Mouse (Mus musculus): ENCODE results near the gene Gpc5. TPM values are rescaled to one million over a fixed set of nuclear protein-coding genes. Genes with fewer than 3 reads are reported as not detected.

Gene Gpc5
- polyA plus RNA-seq, 1 experiment = 0.15 TPM

DNA sequence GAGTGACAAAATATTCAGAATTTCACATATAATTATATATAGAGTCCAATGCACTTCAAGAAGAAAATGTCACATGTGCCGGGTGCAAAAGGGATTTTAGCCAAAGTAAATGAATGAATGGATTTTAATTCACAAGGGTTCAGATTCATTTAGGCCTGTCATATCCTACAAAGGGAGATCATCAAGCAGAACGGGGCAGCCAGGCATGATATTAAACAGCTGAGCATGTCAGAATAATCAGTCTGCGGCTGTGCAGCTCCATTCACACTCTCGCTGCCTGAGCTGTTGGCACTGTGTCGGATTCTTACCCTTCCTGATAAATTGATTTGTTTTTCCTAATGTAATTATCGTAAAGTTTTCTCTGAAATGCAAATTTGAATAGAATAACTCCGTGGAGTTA, 524.8 kb downstream of the Gpc5 start:
- no peak for TF ChIP-seq CTCF (IDR thresholded peaks at IDR 0.05; ENCODE audit: control insufficient read depth, insufficient read depth, insufficient replicate concordance, low read depth, low read length)
- TF ChIP-seq POLR2A (IDR thresholded peaks at IDR 0.05; ENCODE audit: control insufficient read depth, low read depth, low read length) = no peak
- Histone ChIP-seq H3K27ac (ENCODE audit: control insufficient read depth, insufficient read depth, low read depth, low read length) (no peak overlapping the region), H3K36me3 (ENCODE audit: control insufficient read depth, insufficient read depth, low read length) (no peaks in the 10 kb centered on the region)

DNA sequence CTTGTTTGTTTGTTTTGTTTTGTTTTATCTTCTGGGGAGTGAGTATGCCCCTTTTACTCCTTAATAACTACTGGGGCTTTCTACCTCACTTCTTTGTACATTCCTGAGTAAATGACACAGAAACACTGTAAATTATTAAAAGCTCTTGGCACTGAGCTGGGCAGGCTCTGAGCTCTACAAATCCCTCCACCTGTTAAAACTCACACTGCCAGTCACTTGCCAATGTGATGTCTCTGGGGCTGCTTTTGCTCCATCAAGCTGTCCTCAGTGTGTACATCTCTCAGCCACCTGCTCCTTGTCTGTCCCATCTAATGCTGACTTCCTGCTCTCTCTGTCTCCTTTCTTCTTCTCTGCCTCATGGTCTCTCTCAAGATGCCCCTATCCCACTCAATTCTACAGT, 528.5 kb downstream of the Gpc5 start:
- Histone ChIP-seq H3K36me3 (ENCODE audit: control insufficient read depth, insufficient read depth, low read length) (no peaks in the 10 kb centered on the region), H3K27me3 (ENCODE audit: control insufficient read depth, insufficient read depth, low read length) (no peaks in the 10 kb centered on the region), H3K4me1 (ENCODE audit: control insufficient read depth, insufficient read depth, low read length) (no peaks in the 10 kb centered on the region), H3K27ac (ENCODE audit: control insufficient read depth, insufficient read depth, low read depth, low read length) (no peak overlapping the region), H3K4me3 (ENCODE audit: control insufficient read depth, low read depth, low read length) (no peak overlapping the region)
- TF ChIP-seq POLR2A (IDR thresholded peaks at IDR 0.05; ENCODE audit: control insufficient read depth, low read depth, low read length) = no peak
- TF ChIP-seq CTCF (IDR thresholded peaks at IDR 0.05; ENCODE audit: control insufficient read depth, insufficient read depth, insufficient replicate concordance, low read depth, low read length) = no peak

More for the DNA sequence above, 524.8 kb downstream of the Gpc5 start:
- H3K4me1 ChIP-seq (ENCODE audit: control insufficient read depth, insufficient read depth, low read length) = no peaks in the 10 kb centered on the region
- no peaks in the 10 kb centered on the region for H3K27me3 ChIP-seq (ENCODE audit: control insufficient read depth, insufficient read depth, low read length)
- no peak overlapping the region for H3K4me3 ChIP-seq (ENCODE audit: control insufficient read depth, low read depth, low read length)

DNA sequence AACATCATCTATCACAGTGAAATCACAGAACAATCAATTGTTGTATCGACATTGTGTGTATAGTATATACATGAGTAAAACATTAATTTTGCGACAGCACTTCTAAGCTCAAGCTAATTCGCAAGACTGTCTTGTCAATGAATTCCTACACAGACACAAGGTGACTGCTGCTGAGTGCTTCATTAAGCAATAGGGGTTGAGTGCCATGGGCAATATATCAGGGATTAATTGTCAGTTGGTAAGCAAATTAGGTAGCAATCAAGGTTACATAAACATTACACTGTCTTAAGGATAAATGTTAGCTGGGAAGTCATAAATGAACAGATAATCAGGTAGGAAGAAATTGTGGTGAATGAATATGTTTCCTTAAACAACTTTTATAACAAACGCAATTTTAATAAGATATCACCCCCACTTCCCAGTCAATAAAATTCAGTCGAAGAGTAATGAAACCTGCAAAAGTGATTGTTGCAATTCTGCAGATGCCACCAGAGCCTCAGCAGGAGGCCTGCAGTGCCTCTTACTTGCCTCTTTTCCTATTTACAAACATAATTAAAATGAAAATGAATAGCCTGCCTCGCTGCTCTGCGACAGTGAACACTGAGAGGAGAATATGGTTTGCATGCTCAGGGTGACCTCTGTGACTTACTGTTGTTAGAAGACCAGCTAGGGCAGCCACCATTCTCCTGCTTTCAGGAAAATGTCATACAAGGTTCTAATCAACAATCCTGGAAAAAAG, 539.3 kb downstream of the Gpc5 start:
- TF ChIP-seq POLR2A (IDR thresholded peaks at IDR 0.05; ENCODE audit: control insufficient read depth, low read depth, low read length) (no peak), CTCF (IDR thresholded peaks at IDR 0.05; ENCODE audit: control insufficient read depth, insufficient read depth, insufficient replicate concordance, low read depth, low read length) (no peak)

DNA sequence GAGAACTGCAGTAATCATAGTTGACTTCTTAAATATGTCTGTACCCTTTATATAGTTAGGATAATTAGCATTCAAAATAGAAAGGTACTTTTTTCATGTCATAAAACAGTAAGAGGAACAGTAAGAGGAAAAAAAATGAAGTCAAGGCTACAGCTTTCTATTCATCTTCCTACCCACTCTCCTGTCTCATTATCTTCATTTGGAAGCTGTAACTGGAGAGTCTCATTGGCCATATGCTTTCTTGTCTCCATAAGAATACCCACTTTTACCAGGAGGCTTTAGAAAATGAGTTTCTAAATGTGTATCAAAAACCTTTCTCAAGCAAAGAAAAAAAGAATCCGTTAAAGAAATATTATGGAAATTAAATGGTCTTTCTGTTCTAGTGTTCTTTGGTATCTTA, 541.3 kb downstream of the Gpc5 start:
- TF ChIP-seq POLR2A (IDR thresholded peaks at IDR 0.05; ENCODE audit: control insufficient read depth, low read depth, low read length) (no peak), CTCF (IDR thresholded peaks at IDR 0.05; ENCODE audit: control insufficient read depth, insufficient read depth, insufficient replicate concordance, low read depth, low read length) (no peak)
- no peak overlapping the region for H3K27ac ChIP-seq (ENCODE audit: control insufficient read depth, insufficient read depth, low read depth, low read length)
- no peak overlapping the region for H3K4me3 ChIP-seq (ENCODE audit: control insufficient read depth, low read depth, low read length)
- H3K27me3 ChIP-seq (ENCODE audit: control insufficient read depth, insufficient read depth, low read length) = no peaks in the 10 kb centered on the region
- no peaks in the 10 kb centered on the region for H3K36me3 ChIP-seq (ENCODE audit: control insufficient read depth, insufficient read depth, low read length)
- no peaks in the 10 kb centered on the region for H3K4me1 ChIP-seq (ENCODE audit: control insufficient read depth, insufficient read depth, low read length)

More for the DNA sequence above, 539.3 kb downstream of the Gpc5 start:
- H3K27me3 ChIP-seq (ENCODE audit: control insufficient read depth, insufficient read depth, low read length) = no peaks in the 10 kb centered on the region
- H3K27ac ChIP-seq (ENCODE audit: control insufficient read depth, insufficient read depth, low read depth, low read length) = no peak overlapping the region
- no peak overlapping the region for H3K4me3 ChIP-seq (ENCODE audit: control insufficient read depth, low read depth, low read length)
- no peaks in the 10 kb centered on the region for H3K36me3 ChIP-seq (ENCODE audit: control insufficient read depth, insufficient read depth, low read length)
- H3K4me1 ChIP-seq (ENCODE audit: control insufficient read depth, insufficient read depth, low read length) = no peaks in the 10 kb centered on the region

DNA sequence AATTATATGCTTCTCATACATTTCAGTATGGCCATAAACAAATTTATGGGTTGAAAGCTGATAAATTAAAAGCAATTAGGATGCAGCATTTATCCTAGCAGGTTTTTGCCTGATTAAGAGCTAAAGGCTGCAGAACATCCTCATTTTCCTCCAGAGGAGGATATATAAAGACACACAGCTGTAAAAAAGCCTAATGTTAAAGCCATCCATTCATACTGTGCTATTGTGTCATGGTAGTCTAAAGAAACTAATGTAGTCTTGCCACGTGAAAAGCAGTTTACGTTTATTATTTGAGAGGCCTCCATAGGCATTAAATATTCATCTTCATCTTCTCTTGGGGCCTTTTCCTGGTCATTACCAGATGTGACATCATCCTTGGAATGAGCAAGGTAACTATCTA, 587.9 kb downstream of the Gpc5 start:
- TF ChIP-seq POLR2A (IDR thresholded peaks at IDR 0.05; ENCODE audit: control insufficient read depth, low read depth, low read length) (no peak), CTCF (IDR thresholded peaks at IDR 0.05; ENCODE audit: control insufficient read depth, insufficient read depth, insufficient replicate concordance, low read depth, low read length) (no peak)
- H3K27ac ChIP-seq (ENCODE audit: control insufficient read depth, insufficient read depth, low read depth, low read length) = no peak overlapping the region

DNA sequence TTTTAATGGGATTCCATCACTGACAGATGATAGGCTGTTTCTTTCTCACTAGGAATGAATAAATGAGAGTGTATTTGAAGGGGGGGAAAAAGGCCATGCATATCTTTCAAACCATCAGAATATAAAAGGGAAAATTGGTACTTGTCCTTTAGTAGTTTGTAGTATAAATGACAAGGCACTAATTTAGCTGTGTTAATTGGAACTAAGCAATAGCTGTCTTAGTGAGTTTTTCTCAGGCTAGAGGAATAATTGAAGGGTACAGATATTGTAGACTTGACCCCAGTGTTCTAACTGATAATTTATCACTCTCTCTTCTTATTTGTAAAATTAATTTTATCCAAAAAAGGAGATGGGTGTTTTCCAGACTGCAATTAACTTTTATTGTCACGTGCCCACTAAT, 654.0 kb downstream of the Gpc5 start:
- H3K36me3 ChIP-seq (ENCODE audit: control insufficient read depth, insufficient read depth, low read length) = no peaks in the 10 kb centered on the region
- no peak for TF ChIP-seq CTCF (IDR thresholded peaks at IDR 0.05; ENCODE audit: control insufficient read depth, insufficient read depth, insufficient replicate concordance, low read depth, low read length)
- no peaks in the 10 kb centered on the region for H3K27me3 ChIP-seq (ENCODE audit: control insufficient read depth, insufficient read depth, low read length)
- no peaks in the 10 kb centered on the region for H3K4me1 ChIP-seq (ENCODE audit: control insufficient read depth, insufficient read depth, low read length)
- H3K4me3 ChIP-seq (ENCODE audit: control insufficient read depth, low read depth, low read length) = no peak overlapping the region
- no peak overlapping the region for H3K27ac ChIP-seq (ENCODE audit: control insufficient read depth, insufficient read depth, low read depth, low read length)

More for the DNA sequence above, 587.9 kb downstream of the Gpc5 start:
- Histone ChIP-seq H3K36me3 (ENCODE audit: control insufficient read depth, insufficient read depth, low read length) (no peaks in the 10 kb centered on the region), H3K4me3 (ENCODE audit: control insufficient read depth, low read depth, low read length) (no peak overlapping the region), H3K4me1 (ENCODE audit: control insufficient read depth, insufficient read depth, low read length) (no peaks in the 10 kb centered on the region), H3K27me3 (ENCODE audit: control insufficient read depth, insufficient read depth, low read length) (no peaks in the 10 kb centered on the region)

DNA sequence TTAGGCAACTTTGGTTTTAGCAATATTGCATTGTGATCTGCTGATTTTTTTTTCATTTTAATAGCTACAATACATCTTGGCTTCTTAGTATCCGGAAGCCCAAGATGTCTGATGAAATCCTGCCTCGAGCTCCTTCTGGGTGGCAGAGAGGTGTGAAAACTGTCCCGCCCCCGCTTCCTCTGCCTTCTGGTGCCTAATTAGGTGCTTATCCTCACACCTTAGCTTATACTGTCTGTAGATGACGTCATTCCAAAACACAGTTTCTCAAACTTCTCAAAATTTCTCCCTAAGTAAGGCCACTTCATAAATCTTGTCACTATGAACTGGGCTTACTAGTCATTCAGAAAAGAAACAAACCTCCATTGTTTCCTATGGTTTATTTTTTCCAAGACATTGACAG, 668.2 kb downstream of the Gpc5 start:
- TF ChIP-seq POLR2A (IDR thresholded peaks at IDR 0.05; ENCODE audit: control insufficient read depth, low read depth, low read length) = no peak
- TF ChIP-seq CTCF (IDR thresholded peaks at IDR 0.05; ENCODE audit: control insufficient read depth, insufficient read depth, insufficient replicate concordance, low read depth, low read length) = no peak
- no peaks in the 10 kb centered on the region for H3K36me3 ChIP-seq (ENCODE audit: control insufficient read depth, insufficient read depth, low read length)

More for the DNA sequence above, 668.2 kb downstream of the Gpc5 start:
- Histone ChIP-seq H3K27me3 (ENCODE audit: control insufficient read depth, insufficient read depth, low read length) (no peaks in the 10 kb centered on the region), H3K4me3 (ENCODE audit: control insufficient read depth, low read depth, low read length) (no peak overlapping the region), H3K27ac (ENCODE audit: control insufficient read depth, insufficient read depth, low read depth, low read length) (no peak overlapping the region), H3K4me1 (ENCODE audit: control insufficient read depth, insufficient read depth, low read length) (no peaks in the 10 kb centered on the region)
